Mouse (Mus musculus) gastrocnemius, postnatal 36 days (tissue): ENCODE results near the gene Hsd17b14. TPM values are rescaled to one million over a fixed set of nuclear protein-coding genes. Genes with fewer than 3 reads are reported as not detected.
A peak's percentile ranks its signal among the peaks of the same experiment; 100 is the strongest.

Experiments used
- DNase-seq, 2 experiments: peaks; one replicate each; pipeline ENCODE4 v3.0.0; 2022
- intact Hi-C: fragments of 180-260 bp; cut with DNase I; formaldehyde crosslinking; loops from one replicate; pipeline ENCODE4 v1.15.1; 2025
- total RNA-seq, 2 experiments: library from RNA; stranded (reverse); gene quantifications; 2 replicates each; pipeline ENCODE4 v1.2.3; 2021

Hsd17b14 gene
- total RNA-seq, 2 experiments from 2014 or later: 1.9 to 2.8 TPM

GRCm38 (mm10) chr7:45593118-45593815 lies 38.6 kb downstream of the Hsd17b14 start:
- intact Hi-C loops: no loop called here
- peak; percentile 68 to 73 for DNase-seq

GRCm38 (mm10) chr7:45595176-45595575 lies 40.5 kb downstream of the Hsd17b14 start:
- no peak for DNase-seq
- intact Hi-C loops: loop anchor here (2.0 kb wide), 1 partner anchor 18 kb away; no protein-coding TSS in a partner anchor

- no peak for DNase-seq
- intact Hi-C loops: no loop called here
These were observed 41.4 kb downstream of the Hsd17b14 start for GRCm38 (mm10) chr7:45596107-45596506.

- intact Hi-C loops: loop anchor here (1.0 kb wide), 1 partner anchor 11 kb away; no protein-coding TSS in a partner anchor
- DNase-seq: no peak
These were observed 42.3 kb downstream of the Hsd17b14 start for GRCm38 (mm10) chr7:45597013-45597412.

GRCm38 (mm10) chr7:45597527-45597926 lies 42.8 kb downstream of the Hsd17b14 start:
- DNase-seq: no peak
- intact Hi-C loops: loop anchor here (1.0 kb wide), 1 partner anchor 11 kb away; no protein-coding TSS in a partner anchor

GRCm38 (mm10) chr7:45598960-45599879 lies 44.5 kb downstream of the Hsd17b14 start:
- intact Hi-C loops: no loop called here
- no peak for DNase-seq

- intact Hi-C loops: no loop called here
- no peak for DNase-seq
These were observed 51.1 kb downstream of the Hsd17b14 start for GRCm38 (mm10) chr7:45605704-45606289.

- intact Hi-C loops: no loop called here
- no peak for DNase-seq
These were observed 54.8 kb downstream of the Hsd17b14 start for GRCm38 (mm10) chr7:45609511-45609910.

GRCm38 (mm10) chr7:45616277-45616676 lies 61.6 kb downstream of the Hsd17b14 start:
- intact Hi-C loops: loop anchor here (5.0 kb wide), 1 partner anchor 51 kb away; the partner anchor contains the start of gene Fut2
- DNase-seq: no peak

GRCm38 (mm10) chr7:45617042-45617695 lies 62.5 kb downstream of the Hsd17b14 start, which contains the start of gene Fut1:
Fut1 (plus strand) TSS chr7:45617289.
- DNase-seq: no peak
- intact Hi-C loops: loop anchor here (5.0 kb wide), 1 partner anchor 50 kb away; the partner anchor contains the start of gene Fut2

Other genes starting within 250 kb of the Hsd17b14 start
- 10 to 100 TPM; 20.1 to 20.7 TPM for gene Trpm4, start 221.1 kb upstream of the Hsd17b14 start, total RNA-seq
- 100 to 1,000 TPM; 818 to 890 TPM for gene Hrc, start 219.6 kb upstream of the Hsd17b14 start, total RNA-seq
- under 1 TPM; 0.07 to 0.08 TPM for gene Ppfia3, start 187.9 kb upstream of the Hsd17b14 start, total RNA-seq
- not detected for gene Lin7b, start 184.3 kb upstream of the Hsd17b14 start, total RNA-seq
- 10 to 100 TPM; 70.2 to 84.1 TPM for gene Snrnp70, start 159.2 kb upstream of the Hsd17b14 start, total RNA-seq
- gene Kcna7, start 149.2 kb upstream of the Hsd17b14 start, total RNA-seq: 10 to 100 TPM; 78.3 to 85.9 TPM
- 1 to 10 TPM; 3.4 to 5.5 TPM for gene Ntf5, start 141.2 kb upstream of the Hsd17b14 start, total RNA-seq
- gene Lhb, start 134.1 kb upstream of the Hsd17b14 start, total RNA-seq: under 1 TPM; 0.54 to 0.67 TPM
- gene Gys1, start 120.0 kb upstream of the Hsd17b14 start, total RNA-seq: 100 to 1,000 TPM; 275 to 279 TPM
- gene Ruvbl2, start 116.8 kb upstream of the Hsd17b14 start, total RNA-seq: 10 to 100 TPM; 22.1 to 23.0 TPM
- 100 to 1,000 TPM; 132 to 146 TPM for gene Ftl1, start 95.0 kb upstream of the Hsd17b14 start, total RNA-seq
- 10 to 100 TPM; 13.8 to 14.6 TPM for gene Bax, start 88.0 kb upstream of the Hsd17b14 start, total RNA-seq
- gene Tulp2, start 73.0 kb upstream of the Hsd17b14 start, total RNA-seq: under 1 TPM in 1 of 2 experiments, not detected in 1; 0.39 TPM
- 1 to 10 TPM; 6.1 to 6.6 TPM for gene Gm45808, start 68.1 kb upstream of the Hsd17b14 start, total RNA-seq
- 10 to 100 TPM; 11.4 to 12.8 TPM for gene Dhdh, start 66.1 kb upstream of the Hsd17b14 start, total RNA-seq
- 10 to 100 TPM; 48.6 to 65.4 TPM for gene Nucb1, start 44.5 kb upstream of the Hsd17b14 start, total RNA-seq
- gene Ppp1r15a, start 28.6 kb upstream of the Hsd17b14 start, total RNA-seq: 10 to 100 TPM; 22.9 to 25.3 TPM
- gene Plekha4, start 28.6 kb upstream of the Hsd17b14 start, total RNA-seq: 1 to 10 TPM; 3.0 to 4.8 TPM
- 10 to 100 TPM; 55.7 to 86.8 TPM for gene Bcat2, start 15.3 kb downstream of the Hsd17b14 start, total RNA-seq
- not detected for gene Fgf21, start 60.6 kb downstream of the Hsd17b14 start, total RNA-seq
- not detected for gene Fut1, start 62.4 kb downstream of the Hsd17b14 start, total RNA-seq
- gene Izumo1, start 66.9 kb downstream of the Hsd17b14 start, total RNA-seq: not detected
- gene Rasip1, start 72.6 kb downstream of the Hsd17b14 start, total RNA-seq: 1 to 10 TPM; 6.9 to 7.0 TPM
- 10 to 100 TPM; 45.7 to 49.7 TPM for gene Mamstr, start 85.1 kb downstream of the Hsd17b14 start, total RNA-seq
- gene Fut2, start 111.5 kb downstream of the Hsd17b14 start, total RNA-seq: 1 to 10 TPM in 1 of 2 experiments, under 1 TPM in 1; 0.51 to 1.2 TPM
- under 1 TPM; 0.52 to 0.69 TPM for gene Ntn5, start 129.1 kb downstream of the Hsd17b14 start, total RNA-seq
- gene Sec1, start 139.5 kb downstream of the Hsd17b14 start, total RNA-seq: under 1 TPM; 0.12 to 0.26 TPM
- 1 to 10 TPM; 7.7 to 9.5 TPM for gene Car11, start 144.9 kb downstream of the Hsd17b14 start, total RNA-seq
- gene Dbp, start 150.2 kb downstream of the Hsd17b14 start, total RNA-seq: 100 to 1,000 TPM in 1 of 2 experiments, 10 to 100 TPM in 1; 52.8 to 118 TPM
- gene Rpl18, start 160.6 kb downstream of the Hsd17b14 start, total RNA-seq: 100 to 1,000 TPM; 396 to 453 TPM
- gene Sphk2, start 163.1 kb downstream of the Hsd17b14 start, total RNA-seq: 10 to 100 TPM; 12.2 to 12.7 TPM
- gene Fam83e, start 166.3 kb downstream of the Hsd17b14 start, total RNA-seq: under 1 TPM in 1 of 2 experiments, not detected in 1; 0.10 TPM
- not detected for gene Spaca4, start 170.9 kb downstream of the Hsd17b14 start, total RNA-seq
- not detected for gene Lmtk3, start 228.8 kb downstream of the Hsd17b14 start, total RNA-seq
- gene Sult2b1, start 229.8 kb downstream of the Hsd17b14 start, total RNA-seq: not detected